Comparison of ENCODE assay signal across 8 mouse cellular contexts in the genomic region with DNA sequence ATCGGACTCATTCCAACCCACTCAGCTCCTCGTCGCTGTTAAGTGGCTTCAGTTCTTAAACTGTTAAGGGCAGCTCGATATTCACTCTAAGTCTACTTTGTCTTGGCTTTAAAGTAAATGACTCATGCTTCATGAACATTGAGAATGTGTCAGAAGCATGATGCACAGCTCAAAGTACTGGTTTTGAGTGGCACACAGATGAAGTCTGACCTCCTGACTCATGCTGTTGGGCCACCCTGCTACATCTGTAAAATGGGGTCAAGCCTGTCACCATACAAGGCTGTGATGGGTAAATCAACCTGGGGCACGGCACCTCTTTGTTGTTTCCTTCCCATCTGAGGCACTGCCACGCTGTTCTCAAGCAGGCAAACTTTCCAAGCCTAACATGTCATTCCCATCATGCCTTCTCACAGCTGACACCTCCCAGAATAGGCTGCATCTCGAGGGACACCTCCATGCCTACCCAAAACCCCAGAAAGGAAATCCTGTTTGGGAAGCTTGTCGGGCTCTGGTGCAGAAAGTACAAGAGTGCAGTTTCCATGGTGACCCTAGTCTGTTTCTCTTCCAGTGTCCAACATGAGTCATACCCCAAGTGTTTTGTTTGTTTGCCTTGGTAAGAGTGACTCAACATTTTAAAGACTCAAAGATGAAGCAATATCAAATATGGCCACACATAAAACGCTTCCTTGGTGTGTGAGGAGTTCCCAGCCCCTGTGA. TPM values are rescaled to one million over a fixed set of nuclear protein-coding genes. Genes with fewer than 3 reads are reported as not detected.
DNase-seq lines count a peak whose midpoint lies in the region; ATAC-seq and TF ChIP-seq lines count a peak whose summit lies in the region.

No protein-coding gene starts in this region.

- H3K4me3 ChIP-seq in liver, postnatal 0 days (ENCODE audit: low read depth, low read length): no peak overlapping the region
- no peak overlapping the region for H3K4me3 ChIP-seq in liver, embryonic 12.5 days
- H3K4me3 ChIP-seq in lung, embryonic 14.5 days (ENCODE audit: low read depth, low read length): no peak overlapping the region
- H3K4me3 ChIP-seq in hindbrain, embryonic 13.5 days: no peak overlapping the region

- no peak overlapping the region for H3K9ac ChIP-seq in liver, postnatal 0 days (replicated peaks)
- no peak overlapping the region for H3K9ac ChIP-seq in liver, embryonic 12.5 days
- no peak overlapping the region for H3K9ac ChIP-seq in lung, embryonic 14.5 days
- no peak overlapping the region for H3K9ac ChIP-seq in hindbrain, embryonic 13.5 days

- H3K4me2 ChIP-seq in liver, postnatal 0 days (ENCODE audit: low read depth, low read length): no peak overlapping the region
- H3K4me2 ChIP-seq in liver, embryonic 12.5 days: no peak overlapping the region
- H3K4me2 ChIP-seq in lung, embryonic 14.5 days: no peak overlapping the region
- no peak overlapping the region for H3K4me2 ChIP-seq in hindbrain, embryonic 13.5 days

- TF ChIP-seq EP300 in liver, postnatal 0 days (IDR thresholded peaks at IDR 0.05; ENCODE audit: low read depth): peak; percentile 68; the same call in 1 of the 2 replicates

- peak; percentile 65 to 86 for DNase-seq in adrenal gland, adult (ENCODE audit: inconsistent age in 2 of 2, low spot score in 1 of 2)
- no peak for DNase-seq in adrenal gland, postnatal 4 days (ENCODE audit: low spot score in 2 of 2)
- no peak for DNase-seq in liver, postnatal 0 days
- DNase-seq in lung, embryonic 14.5 days: peak; percentile 26
- no peak for DNase-seq in spleen, postnatal 4 days (ENCODE audit: low spot score in 2 of 2)

- H3K36me3 ChIP-seq in liver, postnatal 0 days (replicated peaks; ENCODE audit: insufficient read depth, low read length): peaks cover 61% of the 10 kb centered on the region
- peaks cover 83% of the 10 kb centered on the region for H3K36me3 ChIP-seq in liver, embryonic 12.5 days
- peaks cover 83% of the 10 kb centered on the region for H3K36me3 ChIP-seq in lung, embryonic 14.5 days (ENCODE audit: insufficient read depth)
- H3K36me3 ChIP-seq in hindbrain, embryonic 13.5 days: peaks cover 98% of the 10 kb centered on the region

- H3K4me1 ChIP-seq in liver, postnatal 0 days (ENCODE audit: insufficient read depth): 0 out of 2 replicates have a peak, but pooled peaks cover 4% of the 10 kb centered on the region
- 0 out of 2 replicates have a peak, but pooled peaks cover 5% of the 10 kb centered on the region for H3K4me1 ChIP-seq in liver, embryonic 12.5 days
- H3K4me1 ChIP-seq in lung, embryonic 14.5 days (ENCODE audit: insufficient read depth): no peaks in the 10 kb centered on the region
- H3K4me1 ChIP-seq in hindbrain, embryonic 13.5 days (replicated peaks): no peaks in the 10 kb centered on the region

- peak; percentile 81 for ATAC-seq in liver, postnatal 0 days
- no peak for ATAC-seq in liver, embryonic 12.5 days
- peak; percentile 80 for ATAC-seq in granulocyte monocyte progenitor cell, adult 5-6 weeks (replicated peaks; ENCODE audit: poor library complexity, severe bottlenecking)
- no peak for ATAC-seq in lung, embryonic 14.5 days (ENCODE audit: insufficient read depth)
- ATAC-seq in hindbrain, embryonic 13.5 days (ENCODE audit: low FRiP score): no peak

- no peak for TF ChIP-seq CTCF in liver, postnatal 0 days (IDR thresholded peaks at IDR 0.05; ENCODE audit: low read depth)
- no peak for TF ChIP-seq CTCF in lung, embryonic 14.5 days (IDR thresholded peaks at IDR 0.05; ENCODE audit: low read depth)

- H3K27ac ChIP-seq in liver, postnatal 0 days (ENCODE audit: low read depth): peak overlapping the region; percentile 37
- H3K27ac ChIP-seq in liver, embryonic 12.5 days: no peak overlapping the region
- H3K27ac ChIP-seq in lung, embryonic 14.5 days (ENCODE audit: low read depth): no peak overlapping the region
- no peak overlapping the region for H3K27ac ChIP-seq in hindbrain, embryonic 13.5 days

- 56% methylated on average over 9 of the region's 9 CpGs for WGBS in liver, postnatal 0 days (ENCODE audit: insufficient replicate concordance)
- WGBS in liver, embryonic 12.5 days (ENCODE audit: insufficient replicate concordance): 63% methylated on average over 9 of the region's 9 CpGs
- 68% methylated on average over 9 of the region's 9 CpGs for WGBS in lung, embryonic 14.5 days
- WGBS in hindbrain, embryonic 13.5 days: 89% methylated on average over 9 of the region's 9 CpGs

- H3K9me3 ChIP-seq in liver, postnatal 0 days (ENCODE audit: low read length): no peaks in the 10 kb centered on the region
- no peaks in the 10 kb centered on the region for H3K9me3 ChIP-seq in liver, embryonic 12.5 days (replicated peaks)
- no peaks in the 10 kb centered on the region for H3K9me3 ChIP-seq in lung, embryonic 14.5 days (ENCODE audit: low read depth, low read length)
- H3K9me3 ChIP-seq in hindbrain, embryonic 13.5 days: no peaks in the 10 kb centered on the region

- no peaks in the 10 kb centered on the region for H3K27me3 ChIP-seq in liver, postnatal 0 days (ENCODE audit: insufficient read depth, low read length)
- H3K27me3 ChIP-seq in liver, embryonic 12.5 days (replicated peaks): no peaks in the 10 kb centered on the region
- no peaks in the 10 kb centered on the region for H3K27me3 ChIP-seq in lung, embryonic 14.5 days (ENCODE audit: insufficient read depth, low read length)
- no peaks in the 10 kb centered on the region for H3K27me3 ChIP-seq in hindbrain, embryonic 13.5 days

RNA-seq across cellular contexts. Expression of gene Tmem43, which starts 15.2 kb away (rescaled TPM):
- 10 to 100 TPM; 40.6 to 42.4 TPM for total RNA-seq in adrenal gland, postnatal 4 days (2021)
- 6.9 and 8.1 TPM in 2 replicates for polyA plus RNA-seq in liver, postnatal 0 days (2015; fragmentation: Nextera tagmentation; extraction: Ambion mirVana)
- 17.3 and 18.2 TPM in 2 replicates for polyA plus RNA-seq in liver, embryonic 12.5 days (2016; fragmentation: Nextera tagmentation; extraction: Ambion mirVana)
- total RNA-seq in granulocyte monocyte progenitor cell, adult 5-6 weeks (2014; fragmentation: Nextera tagmentation): 63.2 and 76.0 TPM in 2 replicates
- total RNA-seq in granulocyte monocyte progenitor cell, adult 5-6 weeks (2017): 59.3 and 77.7 TPM in 2 replicates
- 57.6 and 57.9 TPM in 2 replicates for polyA plus RNA-seq in lung, embryonic 14.5 days (2014; fragmentation: Nextera tagmentation; extraction: Ambion mirVana)
- 43.5 and 44.3 TPM in 2 replicates for polyA plus RNA-seq in hindbrain, embryonic 13.5 days (2015; fragmentation: Nextera tagmentation; extraction: Ambion mirVana)

RNA-seq across cellular contexts. Expression of gene Chchd4, which starts 15.3 kb away (rescaled TPM):
- total RNA-seq in adrenal gland, postnatal 4 days (2021): 10 to 100 TPM; 17.0 to 17.6 TPM
- 10.7 and 11.3 TPM in 2 replicates for polyA plus RNA-seq in liver, postnatal 0 days (2015; fragmentation: Nextera tagmentation; extraction: Ambion mirVana)
- polyA plus RNA-seq in liver, embryonic 12.5 days (2016; fragmentation: Nextera tagmentation; extraction: Ambion mirVana): 26.5 and 31.5 TPM in 2 replicates
- 23.4 and 30.7 TPM in 2 replicates for total RNA-seq in granulocyte monocyte progenitor cell, adult 5-6 weeks (2014; fragmentation: Nextera tagmentation)
- total RNA-seq in granulocyte monocyte progenitor cell, adult 5-6 weeks (2017): 24.6 and 24.9 TPM in 2 replicates
- polyA plus RNA-seq in lung, embryonic 14.5 days (2014; fragmentation: Nextera tagmentation; extraction: Ambion mirVana): 28.7 and 32.0 TPM in 2 replicates
- 29.9 and 30.4 TPM in 2 replicates for polyA plus RNA-seq in hindbrain, embryonic 13.5 days (2015; fragmentation: Nextera tagmentation; extraction: Ambion mirVana)

RNA-seq across cellular contexts. Expression of gene Xpc, which starts 27.0 kb away (rescaled TPM):
- 10 to 100 TPM; 21.8 to 23.0 TPM for total RNA-seq in adrenal gland, postnatal 4 days (2021)
- polyA plus RNA-seq in liver, postnatal 0 days (2015; fragmentation: Nextera tagmentation; extraction: Ambion mirVana): 6.3 and 6.7 TPM in 2 replicates
- polyA plus RNA-seq in liver, embryonic 12.5 days (2016; fragmentation: Nextera tagmentation; extraction: Ambion mirVana): 7.7 and 8.3 TPM in 2 replicates
- total RNA-seq in granulocyte monocyte progenitor cell, adult 5-6 weeks (2014; fragmentation: Nextera tagmentation): 38.4 TPM in 2 replicates
- total RNA-seq in granulocyte monocyte progenitor cell, adult 5-6 weeks (2017): 63.3 and 64.4 TPM in 2 replicates
- polyA plus RNA-seq in lung, embryonic 14.5 days (2014; fragmentation: Nextera tagmentation; extraction: Ambion mirVana): 15.4 and 17.9 TPM in 2 replicates
- polyA plus RNA-seq in hindbrain, embryonic 13.5 days (2015; fragmentation: Nextera tagmentation; extraction: Ambion mirVana): 22.2 and 24.8 TPM in 2 replicates

RNA-seq across cellular contexts. Expression of gene Lsm3, which starts 27.1 kb away (rescaled TPM):
- total RNA-seq in adrenal gland, postnatal 4 days (2021): 10 to 100 TPM; 58.6 to 62.8 TPM
- polyA plus RNA-seq in liver, postnatal 0 days (2015; fragmentation: Nextera tagmentation; extraction: Ambion mirVana): 67.8 and 69.6 TPM in 2 replicates
- 179 and 189 TPM in 2 replicates for polyA plus RNA-seq in liver, embryonic 12.5 days (2016; fragmentation: Nextera tagmentation; extraction: Ambion mirVana)
- total RNA-seq in granulocyte monocyte progenitor cell, adult 5-6 weeks (2014; fragmentation: Nextera tagmentation): 221 and 276 TPM in 2 replicates
- 454 and 490 TPM in 2 replicates for total RNA-seq in granulocyte monocyte progenitor cell, adult 5-6 weeks (2017)
- polyA plus RNA-seq in lung, embryonic 14.5 days (2014; fragmentation: Nextera tagmentation; extraction: Ambion mirVana): 325 TPM in 2 replicates
- 162 and 169 TPM in 2 replicates for polyA plus RNA-seq in hindbrain, embryonic 13.5 days (2015; fragmentation: Nextera tagmentation; extraction: Ambion mirVana)

Comparison
In these comparisons a context has a peak if more than half of its experiments do, and no peak if none do; other contexts are left out.
1. DNase-seq: peak in adrenal gland, adult (2 of 2) and lung, embryonic 14.5 days (single experiment); none in adrenal gland, postnatal 4 days (0 of 2), liver, postnatal 0 days (single experiment) and spleen, postnatal 4 days (0 of 2).
2. ATAC-seq: peak in liver, postnatal 0 days (single experiment) and granulocyte monocyte progenitor cell, adult 5-6 weeks (single experiment); none in liver, embryonic 12.5 days (single experiment), lung, embryonic 14.5 days (single experiment) and hindbrain, embryonic 13.5 days (single experiment).